Mouse (Mus musculus) myocyte (in vitro differentiated cells): ENCODE results near the gene Tcerg1l.

Experiments
- E2F4 ChIP-seq: IDR thresholded peaks from one replicate; pipeline ENCODE4 v1.6.1; 2011; ENCODE audit warnings: mild to moderate bottlenecking, control low read depth, moderate library complexity; ENCODE audit not compliant: insufficient read depth
- POLR2A ChIP-seq: IDR thresholded peaks from one replicate; pipeline ENCODE4 v1.6.1; 2011; ENCODE audit warnings: low read depth, mild to moderate bottlenecking, control low read depth, moderate library complexity; ENCODE audit not compliant: insufficient read length
- POLR2AphosphoS2 ChIP-seq: IDR thresholded peaks from one replicate; pipeline ENCODE4 v1.6.1; 2011; ENCODE audit warnings: low read depth, control low read depth; ENCODE audit not compliant: insufficient read length
- REST ChIP-seq: IDR thresholded peaks from one replicate; pipeline ENCODE4 v1.6.1; 2011; ENCODE audit warnings: mild to moderate bottlenecking, control low read depth, moderate library complexity; ENCODE audit not compliant: insufficient read depth, insufficient read length
- USF1 ChIP-seq: IDR thresholded peaks from one replicate; pipeline ENCODE4 v1.6.1; 2011; ENCODE audit warnings: low read depth, mild to moderate bottlenecking, control low read depth, moderate library complexity

- no peak for TF ChIP-seq POLR2A
- TF ChIP-seq E2F4 = no peak
- no peak for TF ChIP-seq USF1
- TF ChIP-seq REST = no peak
- no peak for TF ChIP-seq POLR2AphosphoS2
Observed at GRCm38 (mm10) chr7:138222951-138223350, 174.6 kb downstream of the Tcerg1l start.
